Mouse (Mus musculus) adrenal gland, adult 2 months (tissue): ENCODE measurements around the gene Ripk4. TPM values are rescaled to one million over a fixed set of nuclear protein-coding genes. Genes with fewer than 3 reads are reported as not detected.

ENCODE experiments used
- DNase-seq: peaks from one replicate; pipeline ENCODE4 v3.0.0; 2021
- long read RNA-seq: library from polyadenylated mRNA; stranded (forward); transcript quantifications from one replicate; pipeline ENCODE4 v2.0.0, GENCODE M21; 2021
- polyA plus RNA-seq: library from polyadenylated mRNA; depleted of rRNA; stranded (reverse); fragments of >200 nt; gene quantifications from 2 replicates; pipeline ENCODE4 v1.2.3, GENCODE M21; 2012; rRNA removed
- total RNA-seq, 2 experiments: library from RNA; stranded (reverse); gene quantifications; 2 replicates each; pipeline ENCODE4 v1.2.3; 2021

Gene Ripk4
- 1 to 10 TPM in 1 of 2 experiments, under 1 TPM in 1; 0.81 to 1.4 TPM for total RNA-seq
- 0.09 and 0.31 TPM in 2 replicates for polyA plus RNA-seq
- long read RNA-seq, partial matches to known transcripts, result 0 of 1 reads
- long read RNA-seq, other reads (novel, unspliced or antisense), result 1 of 1 reads

DNA sequence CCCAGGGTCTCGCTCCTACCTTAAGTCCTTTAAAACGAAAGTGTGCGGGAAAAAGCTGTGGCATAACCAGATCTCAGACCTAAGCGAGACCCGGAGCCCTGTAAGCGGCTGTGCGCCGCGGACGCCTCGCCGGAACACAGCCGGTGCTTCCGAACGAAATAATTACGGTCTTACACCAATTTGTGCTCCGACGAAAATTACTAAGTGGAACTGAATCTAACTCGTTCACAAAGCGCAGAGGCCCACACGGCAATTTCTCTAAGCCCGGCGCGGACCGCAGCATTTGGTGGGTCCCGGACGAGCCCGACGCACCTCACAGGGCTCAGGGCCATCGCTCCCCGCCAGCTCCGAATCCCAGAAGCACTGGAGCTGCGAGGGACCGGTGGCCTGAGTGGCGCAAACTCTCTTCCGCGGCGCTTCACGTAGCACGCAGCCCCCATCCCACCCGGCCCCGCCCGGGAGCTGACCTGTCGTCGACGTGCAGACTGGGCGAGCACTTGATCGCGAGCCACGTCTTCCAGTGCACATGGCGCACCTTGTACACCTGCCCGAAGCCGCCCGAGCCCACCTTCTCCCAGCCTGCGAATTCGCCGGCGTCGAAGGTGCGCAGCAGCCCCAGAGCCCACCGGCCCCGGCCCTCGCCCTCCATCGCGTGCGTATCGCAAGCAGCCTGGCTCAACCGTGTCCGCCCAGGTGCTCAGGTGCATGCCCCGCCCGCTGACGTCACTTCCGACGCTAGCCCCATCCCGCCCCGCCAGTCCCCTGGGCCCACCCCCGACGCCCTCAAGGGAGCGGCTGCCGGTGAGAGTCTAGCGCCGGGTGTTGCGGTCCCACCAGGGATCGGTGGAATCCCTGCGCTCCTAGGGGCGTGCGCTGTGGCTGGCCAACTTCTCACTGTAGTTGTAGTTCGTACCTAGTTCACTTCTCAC is at the start of gene Ripk4:
Gene Ripk4, minus strand, starts transcription at position 727 of the 929 bp plus-strand sequence.
- DNase-seq, result peak; percentile 26

DNA sequence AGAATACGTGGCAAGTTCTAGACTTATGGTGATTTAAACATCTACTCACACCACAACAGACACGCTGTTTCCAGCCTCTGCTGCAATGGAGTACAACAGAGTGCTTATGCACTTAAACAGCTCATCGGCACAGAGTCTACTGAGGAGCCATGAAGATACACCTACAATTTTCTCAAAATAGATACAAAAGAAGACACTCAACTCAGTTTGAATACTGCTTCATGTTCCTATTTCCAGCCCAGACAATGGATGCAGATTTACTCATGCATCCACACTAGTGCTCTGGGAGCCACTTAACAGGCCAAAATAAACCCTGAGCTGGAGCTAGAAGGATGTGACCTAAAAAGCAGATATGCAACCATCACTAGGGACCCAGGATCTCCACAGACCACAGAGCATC is 45.3 kb upstream of the Ripk4 start:
- no peak for DNase-seq

DNA sequence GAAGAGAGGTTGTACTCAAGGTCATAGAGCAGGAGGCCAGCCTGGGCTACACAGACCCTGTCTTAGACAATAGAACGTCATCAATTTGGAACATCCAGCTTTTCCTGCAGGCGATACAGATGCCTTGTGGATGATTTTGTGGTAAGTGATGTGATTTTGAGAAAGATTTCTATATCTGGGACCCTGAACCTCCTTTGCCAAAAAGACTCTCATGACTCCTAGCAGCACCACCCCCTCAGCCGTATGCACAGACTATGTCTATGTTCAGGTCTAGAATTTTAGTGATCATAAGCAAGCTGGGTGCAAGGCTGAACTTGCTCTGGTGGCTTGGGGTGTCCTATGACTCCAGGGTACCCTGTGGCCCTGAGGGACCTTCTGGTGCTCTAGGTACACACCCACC is 42.1 kb upstream of the Ripk4 start:
- DNase-seq, result no peak

DNA sequence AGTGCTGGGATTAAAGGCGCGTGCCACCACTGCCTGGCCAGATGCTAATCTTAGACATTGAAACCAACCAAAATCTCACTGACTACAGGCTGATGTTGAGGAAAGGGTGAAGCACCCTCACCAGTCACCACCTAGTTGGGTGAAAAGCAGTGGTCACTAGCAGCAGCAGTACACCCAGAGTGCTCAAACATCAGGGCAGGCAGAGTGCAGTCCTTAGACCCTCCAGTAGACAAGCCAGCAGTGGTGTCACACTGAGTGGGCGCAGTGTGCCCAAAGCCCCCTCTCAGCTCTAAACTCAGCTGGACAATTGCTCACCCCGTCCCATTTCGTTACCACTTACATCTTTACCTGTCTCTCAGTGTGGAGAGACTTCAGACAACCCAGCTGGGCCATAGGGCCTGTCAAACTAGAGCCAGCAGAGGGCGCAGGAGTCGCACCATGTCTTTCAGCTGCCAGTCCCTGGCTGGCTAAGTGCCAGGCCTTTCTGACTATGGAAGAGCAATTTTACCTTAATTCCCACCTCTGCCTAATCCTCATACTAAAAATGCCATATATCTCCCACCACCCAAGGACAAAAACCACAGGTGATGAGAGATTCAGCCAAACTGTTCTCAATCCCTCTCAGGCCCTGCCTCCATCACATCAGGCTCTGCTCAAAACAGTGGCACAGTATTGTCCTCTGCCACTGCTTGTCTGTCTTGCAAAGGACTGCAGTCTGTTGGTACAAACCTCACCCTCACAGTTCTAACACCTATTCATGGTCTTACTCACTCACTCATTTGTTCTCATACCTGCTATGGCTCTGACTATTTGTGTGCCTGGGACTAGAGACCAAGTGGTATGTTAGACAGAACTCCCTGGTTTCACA is 41.3 kb upstream of the Ripk4 start:
- peak; percentile 84 for DNase-seq

DNA sequence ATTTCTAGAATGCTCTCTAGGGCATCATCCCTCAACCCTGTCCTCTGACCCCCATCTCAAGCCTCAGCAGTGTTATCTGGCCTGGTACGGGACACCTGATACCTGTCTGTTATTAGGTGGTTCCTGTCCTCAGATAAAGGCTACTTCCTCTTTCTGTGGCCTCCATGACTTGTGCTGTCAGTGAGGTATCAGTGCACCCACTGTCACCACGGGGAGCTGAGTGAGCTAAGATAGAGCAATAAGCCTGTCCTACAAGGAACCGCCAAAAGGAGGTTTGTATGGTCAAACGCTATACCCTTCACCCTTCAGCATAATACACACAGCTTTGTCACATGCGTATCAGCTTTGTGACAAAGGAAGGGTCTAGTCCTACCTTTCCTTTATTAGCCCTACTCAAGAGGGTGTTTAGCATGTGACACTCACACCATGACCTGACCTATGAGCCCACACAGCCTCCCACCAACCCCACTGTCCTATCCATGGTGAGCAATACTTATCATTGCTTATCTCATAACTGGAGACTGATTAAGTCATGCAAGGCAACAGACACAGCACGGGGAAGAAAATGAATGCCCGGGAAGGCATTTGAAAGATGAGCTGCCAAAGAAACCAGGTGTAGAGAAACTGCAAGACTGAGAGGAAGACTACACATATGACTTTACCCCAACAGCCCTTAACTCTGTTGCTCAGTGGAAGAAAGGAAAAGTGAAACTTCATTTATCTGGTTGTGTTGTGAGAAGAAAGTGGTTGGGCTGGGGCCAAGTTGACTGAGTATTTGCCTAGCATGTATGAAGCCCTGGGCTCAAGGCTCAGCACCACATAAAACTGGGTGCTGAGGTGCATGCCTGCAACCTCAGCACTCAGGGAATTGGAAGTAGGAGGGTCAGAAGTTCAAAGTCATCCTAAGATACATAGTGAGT is 34.6 kb upstream of the Ripk4 start:
- DNase-seq, result no peak

DNA sequence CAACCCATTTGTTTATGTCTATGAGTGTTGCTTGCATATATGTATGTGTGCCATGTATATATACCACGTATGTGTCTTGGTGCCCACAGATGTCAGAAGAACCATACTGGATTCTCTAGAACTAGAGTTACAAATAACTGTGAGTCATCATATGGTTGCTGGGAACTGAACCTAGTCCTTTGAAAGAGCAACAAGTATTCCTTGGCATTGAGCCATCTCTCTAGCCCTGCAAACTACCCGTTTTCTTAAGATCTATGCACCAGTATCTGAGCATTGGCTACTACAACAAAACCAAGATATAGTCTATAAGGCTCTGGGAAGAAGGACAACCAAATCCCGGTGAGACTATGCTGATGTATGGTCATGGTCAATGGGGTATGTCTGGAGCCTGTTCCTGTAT is 33.6 kb upstream of the Ripk4 start:
- no peak for DNase-seq

DNA sequence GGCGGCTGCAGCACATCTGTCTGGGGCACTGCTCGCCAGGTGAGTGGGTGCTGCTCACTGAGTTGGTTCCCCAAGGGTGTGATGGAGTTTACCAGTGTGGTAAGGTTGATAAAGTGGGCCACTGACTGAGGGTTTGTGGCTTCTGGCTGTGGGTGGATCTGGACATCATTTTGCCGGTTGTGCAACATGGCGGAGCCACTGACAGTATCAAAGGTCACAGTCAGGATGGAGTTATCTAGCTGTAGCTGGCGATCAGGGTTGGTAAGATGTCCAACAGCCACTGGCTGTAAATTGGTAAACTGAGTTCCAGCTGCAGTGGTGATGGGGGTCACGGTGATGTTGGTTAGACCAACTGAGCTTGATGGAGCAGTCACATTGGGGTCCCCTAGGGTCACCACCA is 30.7 kb upstream of the Ripk4 start:
- no peak for DNase-seq

DNA sequence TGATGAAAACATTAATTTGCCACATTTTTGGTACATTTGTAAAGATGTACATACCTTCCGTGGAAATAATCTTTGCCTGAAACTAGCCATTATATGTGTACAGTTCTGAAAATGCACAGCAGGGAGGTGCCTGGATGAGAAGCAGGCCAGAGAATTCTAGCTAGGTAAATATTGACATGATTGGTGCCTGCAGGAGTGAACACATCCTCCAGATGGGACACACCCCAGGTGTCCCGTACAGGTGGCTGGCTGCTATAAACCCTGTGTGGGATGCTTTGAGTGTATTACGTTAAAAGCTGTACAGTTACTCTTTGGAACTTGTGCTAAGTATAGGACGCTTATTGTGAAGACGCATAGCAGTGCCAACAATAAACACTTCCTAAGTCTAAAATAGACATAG is 19.5 kb upstream of the Ripk4 start:
- no peak for DNase-seq

DNA sequence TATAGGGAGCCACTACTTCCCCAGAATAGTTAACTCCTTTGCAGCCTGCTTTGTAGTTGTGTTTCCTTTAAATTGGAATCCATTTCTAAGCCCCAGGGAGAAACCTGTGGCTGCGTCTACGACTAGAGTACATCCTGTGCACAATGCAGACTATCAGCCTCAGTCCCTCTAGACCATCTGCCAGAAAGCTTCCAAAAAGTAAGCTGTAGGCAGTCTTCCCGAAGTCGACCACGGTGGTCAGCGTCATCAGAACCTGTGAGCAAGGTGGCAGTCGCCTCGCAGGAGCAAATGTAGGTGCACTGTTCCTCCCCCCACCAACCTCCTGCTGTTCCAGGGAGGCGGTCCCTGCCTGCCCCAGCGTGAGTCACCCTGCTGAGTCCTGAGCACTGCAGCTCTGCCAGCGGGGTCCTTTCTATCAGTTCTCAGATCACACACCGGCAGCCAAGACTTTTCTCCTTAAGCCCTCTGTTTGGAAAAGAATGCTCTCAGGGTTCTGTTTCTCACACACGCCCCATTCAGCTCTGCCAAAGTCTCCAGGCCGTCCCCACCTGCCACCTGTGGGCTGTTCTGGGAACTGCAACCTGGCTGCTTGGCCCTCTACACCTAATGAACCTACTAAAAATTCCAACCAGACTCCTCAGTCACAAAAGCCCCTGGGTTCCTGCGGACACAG is 14.9 kb upstream of the Ripk4 start:
- peak; percentile 82 for DNase-seq

DNA sequence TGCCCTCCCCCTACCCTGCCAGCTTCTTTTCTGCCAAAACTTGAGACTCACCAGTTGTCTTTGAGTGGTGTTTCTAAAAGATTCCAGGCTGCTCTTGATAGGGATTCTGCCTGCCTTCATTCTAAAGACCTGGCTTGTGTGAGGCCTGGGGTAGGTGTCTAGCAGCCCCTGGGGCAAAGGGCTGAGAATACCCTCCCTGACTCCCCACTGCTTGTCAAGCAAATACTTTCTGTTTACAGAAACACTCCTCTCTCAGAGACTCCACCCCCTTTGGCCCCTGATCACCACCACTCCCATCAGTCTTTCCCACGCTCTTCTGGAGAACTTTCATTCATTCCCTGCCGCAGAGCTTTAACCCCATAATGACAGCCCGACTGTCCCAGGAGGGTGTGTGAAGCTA is 2.9 kb upstream of the Ripk4 start:
- no peak for DNase-seq

DNA sequence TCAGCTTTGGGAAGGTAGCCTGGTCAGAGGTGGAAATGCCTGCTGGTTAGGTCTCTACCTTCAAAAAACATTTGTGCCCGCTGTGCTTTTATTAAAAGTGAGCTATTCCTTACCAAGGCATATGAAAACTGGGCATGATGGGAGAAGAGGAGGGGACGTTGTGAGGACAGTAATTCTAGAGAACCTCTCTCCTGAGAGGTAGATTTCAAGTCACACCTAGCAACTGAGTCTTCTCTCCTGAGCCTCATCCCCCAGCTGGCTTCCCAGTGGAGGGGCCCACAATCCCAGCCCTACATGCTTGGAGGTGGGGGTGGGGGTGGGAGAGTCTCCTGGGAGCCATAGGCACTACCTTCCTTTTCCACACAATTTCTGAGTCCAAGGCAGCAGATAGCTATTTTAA is 1.0 kb upstream of the Ripk4 start:
- no peak for DNase-seq

DNA sequence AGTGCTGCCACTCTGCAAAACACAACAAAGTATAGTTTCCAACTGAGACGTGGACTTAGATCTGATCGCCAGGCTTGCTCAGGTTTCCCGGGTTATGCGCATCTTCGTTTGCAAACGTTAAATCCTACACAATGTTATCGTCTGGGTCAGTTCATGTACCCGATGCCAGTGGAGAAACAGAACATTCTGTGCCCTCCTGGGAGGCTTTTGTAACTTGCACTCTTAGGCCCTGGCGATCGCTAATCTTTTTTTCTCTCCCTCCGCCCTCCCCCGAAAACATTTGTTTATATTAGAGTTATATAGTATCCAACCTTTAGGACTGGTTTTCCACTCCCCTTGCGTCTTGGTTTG is 378 bp upstream of the Ripk4 start:
- DNase-seq, result no peak

DNA sequence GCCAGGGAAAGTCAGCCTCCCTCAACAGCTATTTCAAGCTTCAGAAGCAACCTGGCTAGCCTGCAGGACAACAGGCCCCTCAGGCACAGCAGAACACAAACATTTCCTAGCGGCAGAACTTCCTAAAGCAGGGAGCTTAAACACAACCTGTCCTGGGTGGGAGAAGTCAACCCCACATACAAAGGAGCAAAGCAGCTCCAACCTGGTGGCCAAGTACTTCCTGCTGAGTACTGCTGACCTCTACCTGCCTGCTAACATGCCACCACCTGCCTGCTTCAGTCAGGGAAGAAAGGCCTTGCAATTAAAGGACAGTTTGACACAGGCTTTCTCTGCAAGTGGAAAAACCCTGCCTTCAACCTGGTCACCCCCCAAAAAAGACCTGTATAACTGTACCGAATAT is 1.8 kb downstream of the Ripk4 start:
- DNase-seq, result no peak

DNA sequence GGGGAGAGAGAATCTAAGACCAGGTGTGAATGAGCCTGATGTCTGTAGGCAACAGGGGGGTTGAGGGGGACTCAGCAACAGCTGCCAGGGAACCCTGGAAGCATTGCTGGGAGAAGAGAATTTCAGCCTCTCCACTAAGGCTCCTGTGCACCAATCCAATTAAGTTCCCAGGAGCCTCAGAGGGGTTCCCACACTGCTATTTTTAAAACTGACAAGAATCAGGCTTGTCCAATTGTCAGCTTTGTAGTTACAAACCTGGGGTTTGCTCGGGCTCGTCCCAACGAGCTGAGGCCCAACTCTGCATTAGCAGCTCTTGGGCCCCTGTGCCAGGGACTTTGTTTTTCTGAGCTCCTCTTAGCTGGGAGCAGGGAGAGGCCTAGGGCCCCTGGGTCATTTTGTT is 3.9 kb downstream of the Ripk4 start:
- no peak for DNase-seq

DNA sequence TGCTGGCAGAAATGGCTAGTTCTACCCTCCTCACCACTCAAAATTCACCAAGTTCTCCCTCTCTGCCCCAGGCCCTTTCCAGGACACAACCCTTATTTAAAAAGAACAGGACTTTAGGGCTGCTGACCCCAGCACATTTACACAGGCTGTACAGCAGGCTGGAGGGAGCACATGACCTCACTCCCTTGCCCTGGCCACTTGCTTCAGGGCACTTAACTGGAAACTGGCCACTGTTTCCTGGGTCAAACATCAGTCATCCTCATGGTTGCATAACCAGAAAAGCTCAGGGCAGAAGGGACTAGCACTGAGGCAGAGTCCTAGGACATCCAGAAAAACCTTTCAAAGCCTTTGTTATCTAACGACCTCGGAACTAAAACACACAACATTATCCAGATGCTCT is 5.3 kb downstream of the Ripk4 start:
- DNase-seq, result peak; percentile 63

DNA sequence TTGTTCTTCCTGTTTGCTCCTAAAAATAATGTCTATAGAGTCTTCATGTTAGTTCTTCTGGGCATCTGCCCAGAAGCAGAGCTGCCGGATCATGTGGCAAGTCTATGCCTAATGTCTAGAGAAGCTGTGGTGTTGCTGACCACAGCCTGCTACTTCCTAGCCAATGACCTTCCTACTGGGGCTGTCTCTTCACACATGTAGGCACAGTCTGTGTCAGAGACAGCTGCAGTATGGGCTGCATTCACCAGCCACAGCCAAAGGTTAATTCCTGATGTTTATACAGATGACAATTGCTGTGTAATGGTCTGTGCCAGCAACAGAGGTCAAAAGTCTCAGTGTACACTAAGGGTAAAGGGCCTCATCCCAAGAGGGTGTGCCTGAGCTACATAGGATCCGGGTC is 7.1 kb downstream of the Ripk4 start:
- no peak for DNase-seq

DNA sequence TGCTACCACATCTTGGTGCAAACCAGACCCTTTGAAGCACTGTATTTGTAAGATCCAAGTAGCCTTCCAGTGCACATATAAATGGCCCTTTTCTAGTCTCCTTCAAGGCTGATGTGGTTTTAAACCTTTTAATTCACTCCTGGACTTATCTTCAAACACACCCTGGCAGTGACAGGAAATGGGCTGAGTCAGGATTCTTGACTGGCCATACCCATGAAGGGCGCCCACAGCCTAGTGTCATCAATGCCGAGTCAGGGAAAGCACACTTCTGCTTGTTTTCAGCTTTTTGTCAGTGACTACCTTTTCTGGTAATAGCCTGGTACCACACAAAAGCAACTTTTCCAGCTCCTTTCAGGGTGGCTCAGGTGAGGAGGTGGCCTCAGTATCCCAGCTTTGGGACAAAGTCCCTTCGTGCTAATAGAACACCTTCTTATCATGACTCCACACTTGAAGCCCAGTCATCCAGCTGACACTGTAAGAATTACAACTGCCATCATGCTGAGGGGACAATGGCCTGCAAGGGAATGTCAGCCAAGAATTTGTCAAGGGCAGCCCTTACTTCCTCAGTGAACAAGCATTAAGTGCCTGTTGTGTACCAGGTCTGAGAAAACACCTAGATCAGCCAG is 11.2 kb downstream of the Ripk4 start:
- peak; percentile 51 for DNase-seq

DNA sequence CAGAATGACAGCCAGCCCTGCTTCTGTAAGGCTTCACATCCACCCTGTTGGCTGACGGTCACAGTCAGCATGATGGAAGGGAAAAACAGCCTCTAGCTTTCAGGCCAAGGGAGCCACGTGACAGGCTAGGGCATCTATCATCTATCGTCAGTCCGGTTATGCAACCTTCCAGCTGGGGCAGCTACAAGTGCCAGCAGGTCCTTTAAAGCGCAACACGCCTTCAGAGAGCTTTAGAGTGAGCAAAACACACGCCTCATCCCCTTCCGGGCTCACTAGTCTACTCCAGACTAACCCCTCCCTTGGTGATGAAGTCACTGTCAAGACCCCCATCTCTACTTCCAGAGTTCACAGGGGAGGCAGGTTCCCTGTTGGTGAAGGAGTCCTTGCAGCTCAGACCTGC is 11.7 kb downstream of the Ripk4 start:
- DNase-seq, result peak; percentile 89

DNA sequence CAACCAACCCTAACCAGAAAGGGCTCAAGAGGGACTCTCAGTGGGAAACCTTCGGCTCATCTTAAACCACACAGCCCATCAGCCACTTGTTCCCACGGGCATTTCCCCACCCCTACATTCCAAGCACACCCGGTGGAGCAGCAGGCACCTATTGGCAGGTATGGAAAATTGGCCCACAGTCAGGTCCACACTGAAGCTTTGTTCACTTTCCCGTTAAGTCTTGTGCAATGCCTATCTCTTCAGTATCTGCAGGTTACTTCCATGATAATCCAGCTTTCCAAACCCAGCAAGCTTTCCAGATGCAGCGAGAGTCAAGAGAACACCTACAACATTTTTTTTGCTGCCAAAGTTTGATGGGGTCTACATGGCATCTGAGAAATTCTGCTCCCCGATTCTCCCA is 15.2 kb downstream of the Ripk4 start:
- no peak for DNase-seq

DNA sequence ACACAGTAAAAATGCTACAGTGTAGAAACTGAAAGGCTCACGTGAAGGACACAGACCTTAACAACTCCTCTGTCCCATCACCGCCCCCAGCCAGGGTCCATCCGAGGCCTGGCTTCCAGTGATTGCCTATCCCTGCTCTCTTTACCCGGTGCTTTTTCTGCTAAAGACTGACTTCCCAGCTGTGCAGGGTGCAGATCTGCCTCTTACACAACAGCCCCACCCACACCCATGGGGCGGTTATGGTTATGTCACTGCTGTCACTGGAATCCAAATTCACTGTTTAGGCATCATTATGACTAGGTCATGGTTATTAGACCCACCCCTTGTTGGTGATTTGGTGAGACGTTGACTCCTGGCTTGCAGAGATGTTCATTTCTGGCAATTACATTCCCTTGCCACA is 25.6 kb downstream of the Ripk4 start:
- no peak for DNase-seq

DNA sequence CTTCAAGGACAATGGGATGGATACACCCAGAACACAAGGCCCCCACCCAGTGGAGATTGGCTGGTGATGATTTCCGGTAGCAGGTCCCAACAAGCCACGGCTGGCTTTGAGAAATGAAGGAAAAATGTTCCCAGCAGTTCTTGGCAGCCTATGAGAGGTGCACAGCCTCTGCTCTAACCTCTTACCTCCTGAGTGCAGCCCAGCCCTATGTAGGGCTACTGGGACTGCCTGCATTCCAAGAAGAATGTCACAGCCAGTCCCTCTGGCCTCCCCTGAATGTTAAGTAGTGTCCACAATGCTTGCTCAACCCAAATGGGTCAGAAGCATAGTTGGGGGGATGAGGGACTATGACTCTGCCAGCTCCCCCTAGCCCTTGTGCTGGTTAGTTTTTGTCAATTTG is 27.0 kb downstream of the Ripk4 start:
- no peak for DNase-seq
